Mouse (Mus musculus): ENCODE measurements around the gene Pde1c.
"Not testable (repeated sequence)": the region's sequence is repeated elsewhere in the genome, so short reads cannot be mapped to it uniquely, and the experiment has no call there.

Pde1c gene

DNA sequence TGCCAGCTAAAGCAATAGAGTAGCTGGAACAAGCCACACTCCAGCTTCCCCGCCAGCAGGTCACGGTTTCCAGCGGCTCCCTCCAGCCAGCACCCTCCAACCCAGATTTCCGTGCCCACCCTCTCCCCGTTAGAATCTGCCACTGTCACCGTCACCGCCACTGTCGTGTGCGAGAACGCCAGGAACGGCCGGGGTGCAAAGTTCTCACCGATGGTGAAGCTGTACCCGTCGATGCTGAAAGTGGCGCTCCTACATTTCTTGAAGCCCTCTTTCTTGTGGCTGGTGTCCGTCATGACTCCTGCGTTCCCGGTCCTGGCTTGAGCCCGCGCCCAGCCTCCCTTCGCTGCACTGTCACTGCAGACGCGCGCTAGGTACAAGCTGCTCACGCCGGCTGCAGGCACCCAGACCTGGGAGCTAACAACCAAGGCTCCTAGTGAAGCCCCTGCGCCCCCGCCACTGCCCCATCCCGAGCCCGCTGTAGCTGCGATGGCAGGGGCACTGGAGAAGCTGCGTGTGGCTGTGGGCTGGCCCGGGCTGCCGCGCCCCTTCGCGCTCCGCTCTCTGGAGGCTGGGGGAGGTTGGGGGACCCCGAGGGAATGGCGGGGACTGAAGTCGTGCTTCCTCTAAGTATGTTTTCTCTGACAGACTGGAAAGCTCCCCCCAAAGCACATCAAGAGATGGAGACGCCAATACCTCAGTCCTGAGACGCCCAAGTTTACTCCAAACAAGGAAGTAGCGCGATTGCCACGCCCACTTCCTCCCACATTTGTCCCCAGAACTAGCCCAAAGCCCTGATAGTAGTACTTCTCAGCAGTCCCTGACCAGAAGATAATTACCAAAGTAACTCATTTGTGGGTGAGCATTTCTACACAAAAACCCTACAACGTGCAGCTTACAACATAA is at the start of gene Pde1c:
Gene Pde1c (minus strand): TSS at position 634 of the 903 bp plus-strand sequence.
- DNase-seq (ENCODE audit: low read depth) = no peak

DNA sequence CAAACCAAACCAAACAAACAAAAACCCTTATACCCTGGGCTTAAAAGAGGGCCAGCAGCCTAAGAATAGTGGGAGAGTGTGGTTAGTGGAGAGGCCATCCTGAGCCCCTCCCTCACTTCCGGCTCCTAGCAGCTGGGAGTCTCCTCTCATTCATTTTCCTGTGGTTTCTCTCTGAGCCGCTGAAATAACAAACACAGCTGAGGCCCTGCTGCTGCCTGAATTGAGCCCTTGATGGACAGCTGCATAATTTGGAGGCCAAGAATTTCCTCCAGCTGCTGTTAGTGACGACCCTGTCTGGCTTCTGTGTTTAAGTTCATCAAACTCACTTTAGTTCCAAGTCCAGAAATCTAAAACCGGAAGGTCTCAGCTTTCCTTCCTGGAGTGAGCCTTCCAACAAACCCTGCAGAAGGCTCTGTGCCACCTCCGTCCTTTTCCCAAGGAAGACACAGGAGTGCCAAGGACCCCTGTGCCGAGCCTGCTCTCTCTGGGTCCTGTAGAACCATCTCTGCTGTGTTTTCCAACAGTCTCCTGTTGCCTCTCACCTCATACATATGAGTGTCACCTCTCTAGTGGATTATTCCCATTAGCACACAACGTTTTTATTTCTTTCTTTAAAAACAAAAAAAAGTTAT is 48.2 kb upstream of the Pde1c start:
- DNase-seq (ENCODE audit: low read depth) = peak; percentile 20

DNA sequence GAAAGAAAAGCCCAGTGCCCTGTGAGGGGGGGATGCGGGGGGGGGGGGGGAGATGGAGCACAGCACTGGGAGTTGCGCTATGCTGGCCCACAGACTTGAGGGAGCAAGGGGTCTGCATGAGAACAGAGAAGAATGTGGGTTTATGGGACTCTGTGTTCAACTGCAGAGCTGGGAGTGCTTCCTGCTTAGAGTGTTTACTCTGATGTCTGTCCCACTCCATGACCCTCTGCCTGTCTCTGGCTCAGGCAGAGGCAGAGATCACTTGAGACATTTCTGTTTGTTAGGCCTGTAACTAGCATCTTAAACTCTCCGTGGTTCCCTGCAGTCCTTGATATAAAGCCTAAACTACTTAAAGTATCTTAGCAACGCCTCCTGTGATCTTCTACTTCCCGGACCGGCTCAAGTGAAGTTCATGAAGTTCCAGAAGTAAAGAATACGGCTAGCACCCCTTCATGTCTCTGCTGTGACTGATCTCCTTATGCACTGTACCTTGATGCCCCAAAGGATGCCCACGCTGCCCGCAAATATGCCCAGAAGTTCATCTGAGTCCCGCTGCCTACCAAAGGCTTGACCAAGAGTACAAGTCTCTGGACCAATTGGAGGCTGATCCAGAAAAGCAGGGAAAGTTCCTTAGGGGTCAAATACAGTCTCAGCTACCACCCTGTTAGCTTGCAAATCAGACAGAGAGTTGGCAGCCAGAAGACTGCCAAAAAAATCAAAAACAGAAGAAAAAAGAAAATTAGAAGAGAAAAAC is 47.5 kb upstream of the Pde1c start:
- no peak for DNase-seq (ENCODE audit: low read depth)

GRCm38 (mm10) chr6:56609529-56609928 is 40.6 kb upstream of the Pde1c start:
- not testable (repeated sequence) for DNase-seq (ENCODE audit: low read depth)

- DNase-seq (ENCODE audit: low read depth) = peak; percentile 16
These were observed 39.4 kb upstream of the Pde1c start for GRCm38 (mm10) chr6:56608277-56608676.

DNA sequence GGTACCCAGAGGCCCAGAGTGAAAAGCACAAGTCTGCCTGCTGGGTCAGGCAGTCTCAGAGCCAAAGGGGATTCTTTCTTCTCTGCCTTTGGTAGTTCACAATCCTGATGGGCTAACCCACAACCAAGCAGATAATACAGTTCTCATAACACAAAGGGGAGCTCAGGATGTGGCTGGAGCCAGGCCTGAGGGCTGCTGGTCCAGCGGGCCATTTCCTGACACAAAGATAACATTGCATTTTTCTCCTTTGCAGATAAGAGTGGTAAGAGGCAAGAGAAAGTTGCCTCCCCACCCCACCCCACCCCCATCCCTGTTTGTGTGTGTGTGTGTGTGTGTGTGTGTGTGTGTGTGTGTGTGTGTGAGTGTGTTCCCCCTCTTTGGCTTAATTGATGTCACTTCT is 10.7 kb upstream of the Pde1c start:
- DNase-seq (ENCODE audit: low read depth) = no peak

DNA sequence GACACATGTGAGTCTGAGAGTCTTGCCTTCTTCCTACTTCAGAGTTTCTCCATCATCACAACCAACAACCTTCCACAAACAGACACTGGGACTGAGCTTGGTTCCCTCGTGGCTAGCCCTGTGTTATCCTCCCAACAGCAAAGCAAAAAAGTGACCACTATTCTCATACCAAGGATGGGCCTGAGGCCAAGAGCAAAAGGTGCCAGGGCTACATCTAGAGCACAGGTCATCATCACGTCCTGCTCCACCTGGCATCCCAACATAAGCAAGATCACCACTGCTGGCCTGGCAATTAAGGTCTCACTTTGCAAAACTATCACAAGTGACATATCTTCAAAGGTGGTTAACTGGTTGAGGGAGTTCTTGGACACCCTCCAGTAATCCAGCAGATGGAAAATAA is 8.0 kb downstream of the Pde1c start:
- DNase-seq (ENCODE audit: low read depth) = no peak

- DNase-seq (ENCODE audit: low read depth) = no peak
These were observed 8.4 kb downstream of the Pde1c start for GRCm38 (mm10) chr6:56560474-56560888.

DNA sequence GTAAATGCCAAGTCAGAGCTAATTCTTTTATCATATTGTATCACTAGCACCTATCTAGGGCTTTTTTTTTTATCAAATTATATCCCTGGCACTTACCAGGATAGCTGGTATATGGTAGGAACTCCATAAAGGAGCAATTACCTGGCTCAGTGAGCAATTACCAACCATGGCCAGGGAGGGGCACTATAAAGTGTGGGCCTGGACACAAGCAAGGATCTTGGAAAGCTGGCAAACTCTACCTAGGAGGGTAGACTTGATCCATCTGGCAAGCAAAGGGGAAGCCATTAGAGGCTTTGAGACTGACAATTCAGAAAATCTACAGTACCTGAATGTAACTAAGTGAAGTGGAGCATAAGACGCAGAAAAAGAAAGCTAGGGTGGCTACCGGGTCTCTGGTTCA is 10.2 kb downstream of the Pde1c start:
- DNase-seq (ENCODE audit: low read depth) = no peak

GRCm38 (mm10) chr6:56555848-56556247 is 13.1 kb downstream of the Pde1c start:
- no peak for DNase-seq (ENCODE audit: low read depth)

- DNase-seq (ENCODE audit: low read depth) = no peak
These were observed 13.5 kb downstream of the Pde1c start for GRCm38 (mm10) chr6:56555382-56555781.

- DNase-seq (ENCODE audit: low read depth) = no peak
These were observed 17.9 kb downstream of the Pde1c start for GRCm38 (mm10) chr6:56551022-56551421.

DNA sequence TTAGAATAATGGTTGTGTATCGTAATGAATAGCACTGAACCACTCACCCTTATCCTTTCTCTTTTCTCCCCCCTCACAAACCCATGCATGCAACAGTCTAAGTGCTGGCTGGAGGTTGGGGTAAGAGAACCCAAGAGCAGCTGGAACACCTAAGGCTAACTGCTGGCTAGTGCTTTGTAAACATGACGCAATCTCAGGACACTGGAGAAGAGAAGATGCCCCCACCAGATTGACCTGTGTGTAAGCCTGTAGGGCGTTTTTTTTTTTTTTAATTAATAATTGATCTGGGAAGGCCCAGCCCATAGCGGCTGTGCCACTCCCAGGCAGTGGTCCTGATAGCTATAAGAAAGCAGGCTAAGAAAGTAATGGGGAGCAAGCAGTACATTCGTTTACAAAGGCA is 28.7 kb downstream of the Pde1c start:
- no peak for DNase-seq (ENCODE audit: low read depth)

DNA sequence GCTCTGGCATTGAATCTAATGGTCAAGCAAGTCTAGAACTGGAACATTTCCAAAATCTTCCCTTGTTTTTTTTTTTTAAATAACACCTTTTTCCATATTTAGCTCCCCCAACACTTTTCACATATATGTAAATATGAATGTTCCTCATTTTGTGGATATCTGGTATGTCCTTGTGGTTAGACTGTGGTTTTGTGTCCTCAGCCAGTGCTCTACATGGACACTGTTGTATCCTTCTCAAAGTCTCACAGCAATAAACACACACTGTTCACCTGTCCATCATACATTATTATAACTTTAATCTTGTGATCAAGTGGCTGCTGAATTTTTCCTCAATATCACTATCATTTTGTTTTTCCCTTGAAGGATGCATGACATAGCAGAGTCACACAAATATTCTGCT is 34.2 kb downstream of the Pde1c start:
- DNase-seq (ENCODE audit: low read depth) = no peak

DNA sequence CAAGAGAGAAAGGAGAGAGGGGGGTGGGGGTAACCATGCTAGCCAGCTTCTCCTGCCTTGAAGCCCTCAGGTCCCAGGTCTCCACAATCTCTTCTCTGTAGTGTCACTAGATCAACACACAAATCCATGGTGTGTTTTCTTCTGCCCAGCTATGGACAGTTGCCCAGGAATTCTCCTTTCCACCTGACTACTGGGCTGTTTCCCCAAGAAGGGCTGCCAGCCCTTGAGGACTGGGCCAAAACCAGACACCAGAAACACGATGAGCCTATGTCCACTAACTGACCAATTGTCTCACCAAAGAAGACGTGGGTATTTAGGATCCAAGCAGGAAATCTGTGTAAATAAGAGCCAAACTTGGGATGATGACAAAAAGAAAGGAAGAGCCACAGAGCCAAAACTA is 36.6 kb downstream of the Pde1c start:
- DNase-seq (ENCODE audit: low read depth) = no peak

DNA sequence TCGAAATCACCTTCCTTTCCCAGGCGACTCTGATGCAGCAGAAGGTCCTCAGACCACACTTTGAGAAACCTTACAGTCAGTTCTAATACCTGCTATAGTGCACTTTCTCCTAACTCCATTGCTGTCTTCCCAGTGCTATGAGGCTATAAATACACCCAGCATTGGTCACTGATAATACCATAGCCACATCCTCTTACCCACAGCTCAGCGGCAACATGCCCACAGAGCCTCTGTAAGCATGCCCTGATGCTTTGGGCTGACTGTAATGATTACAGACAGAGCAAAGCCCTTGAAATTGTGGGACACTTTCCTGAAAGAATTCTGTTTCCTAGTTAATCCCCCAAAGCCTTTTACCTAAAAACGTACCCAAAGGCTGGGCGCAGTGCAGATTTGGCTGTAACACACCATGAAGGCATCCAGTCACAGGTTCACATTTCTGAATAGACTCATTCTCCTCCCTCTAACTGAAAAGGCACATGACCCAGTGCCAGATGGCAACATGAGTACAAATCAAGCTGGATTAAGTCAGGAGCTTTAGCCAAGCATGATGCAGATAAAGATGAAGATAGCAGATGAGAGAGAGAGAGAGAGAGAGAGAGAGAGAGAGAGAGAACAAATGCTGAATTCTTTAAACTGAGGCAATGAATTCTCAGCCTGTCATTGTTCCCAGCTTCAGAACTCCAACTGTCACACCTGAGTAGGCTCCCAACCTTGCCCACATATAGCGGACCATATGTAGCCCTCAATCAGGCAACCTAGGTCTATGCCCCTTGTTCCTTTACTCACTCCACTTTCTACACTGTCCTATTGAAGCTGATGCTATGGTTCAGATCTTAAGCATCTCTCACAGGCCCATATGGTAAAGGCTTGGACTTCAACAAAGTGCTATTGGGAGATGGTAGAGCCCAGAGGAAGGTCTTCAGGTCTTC is 44.7 kb downstream of the Pde1c start:
- no peak for DNase-seq (ENCODE audit: low read depth)

DNA sequence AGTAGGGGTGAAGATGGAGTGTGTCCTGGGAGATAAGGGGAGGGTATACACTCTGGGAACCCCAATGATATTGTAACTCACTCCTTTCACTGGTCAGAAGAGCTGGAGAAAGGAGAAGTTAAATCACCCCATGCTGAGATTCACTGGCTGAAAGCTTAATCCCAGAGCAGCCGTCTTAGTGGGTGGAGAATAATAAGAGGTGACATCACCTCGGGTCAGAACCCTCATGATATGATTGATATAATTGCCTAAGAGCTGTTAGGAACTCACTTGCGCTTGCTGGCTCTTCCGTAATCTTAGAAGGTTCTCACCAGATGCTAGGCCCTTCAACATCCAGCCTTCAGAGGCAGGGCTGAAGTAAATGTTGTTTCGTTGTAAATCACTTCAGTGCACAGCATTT is 79.7 kb downstream of the Pde1c start:
- no peak for DNase-seq (ENCODE audit: low read depth)

GRCm38 (mm10) chr6:56485078-56485477 is 83.8 kb downstream of the Pde1c start:
- DNase-seq (ENCODE audit: low read depth) = no peak

DNA sequence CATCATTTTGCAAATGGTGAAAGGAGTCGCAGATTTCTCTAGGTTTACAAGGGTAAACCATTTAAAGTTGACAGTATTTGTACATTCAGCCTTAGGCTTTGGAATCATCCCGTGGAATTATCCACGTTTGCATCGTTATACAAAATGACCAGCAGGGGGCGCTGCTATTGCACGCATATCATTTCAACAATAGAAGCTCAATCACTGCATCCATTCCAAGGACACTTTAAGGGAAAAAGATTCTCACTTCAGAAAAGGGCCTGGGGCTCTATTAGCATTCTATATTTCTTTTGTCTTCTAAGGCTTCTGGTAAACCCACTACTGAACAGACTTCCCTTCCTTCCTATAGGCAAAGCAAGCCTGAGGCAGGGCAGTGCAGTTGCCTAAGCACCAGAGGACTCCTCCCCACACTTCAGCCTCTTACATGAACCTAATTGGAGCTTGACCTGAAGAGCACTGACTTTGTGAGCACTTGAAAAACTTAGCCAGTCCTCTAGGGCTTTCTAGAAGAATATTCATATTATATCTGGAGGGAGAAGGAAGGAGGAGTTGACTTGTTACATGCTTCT is 87.9 kb downstream of the Pde1c start:
- DNase-seq (ENCODE audit: low read depth) = no peak

- DNase-seq (ENCODE audit: low read depth) = no peak
These were observed 92.3 kb downstream of the Pde1c start for GRCm38 (mm10) chr6:56476581-56476980.

- DNase-seq (ENCODE audit: low read depth) = no peak
These were observed 110.8 kb downstream of the Pde1c start for GRCm38 (mm10) chr6:56458098-56458497.

All from fibroblast of lung, adult 2 months (primary cell).